Mouse (Mus musculus) cerebellum, adult (tissue): ENCODE data around the gene Zc3h10.

ENCODE experiments used
- ATAC-seq: cut with Nextera tagmentation; 2 replicates; pipeline ENCODE4 v1.9.2; 2017; ENCODE audit warnings: mild to moderate bottlenecking, moderate library complexity, mixed read lengths; ENCODE audit not compliant: insufficient number of reproducible peaks, low FRiP score, low TSS enrichment

Zc3h10 gene

GRCm38 (mm10) chr10:128547361-128548032, at the start of gene Zc3h10:
Gene Zc3h10 (minus strand): TSS chr10:128547774.
- ATAC-seq, result peak; percentile 79

GRCm38 (mm10) chr10:128592797-128593196, 45.2 kb upstream of the Zc3h10 start:
- no peak for ATAC-seq

GRCm38 (mm10) chr10:128591436-128591835, 43.9 kb upstream of the Zc3h10 start:
- ATAC-seq, result no peak

GRCm38 (mm10) chr10:128590193-128590690, 42.7 kb upstream of the Zc3h10 start:
- peak; percentile 43; the same call in 1 of the 2 replicates for ATAC-seq

GRCm38 (mm10) chr10:128589464-128590192, 42.1 kb upstream of the Zc3h10 start, which contains the start of gene Erbb3:
Gene Erbb3 (minus strand): TSS chr10:128589652.
- no peak for ATAC-seq

GRCm38 (mm10) chr10:128588775-128589463, 41.3 kb upstream of the Zc3h10 start:
- ATAC-seq, result no peak

GRCm38 (mm10) chr10:128588136-128588535, 40.6 kb upstream of the Zc3h10 start:
- no peak for ATAC-seq

GRCm38 (mm10) chr10:128587697-128588096, 40.1 kb upstream of the Zc3h10 start:
- ATAC-seq, result no peak

- no peak for ATAC-seq
Observed at GRCm38 (mm10) chr10:128587120-128587519, 39.5 kb upstream of the Zc3h10 start.

GRCm38 (mm10) chr10:128586546-128586945, 39.0 kb upstream of the Zc3h10 start:
- no peak for ATAC-seq

GRCm38 (mm10) chr10:128584386-128584785, 36.8 kb upstream of the Zc3h10 start:
- ATAC-seq, result no peak

- ATAC-seq, result peak; percentile 49; the same call in 1 of the 2 replicates
Observed at GRCm38 (mm10) chr10:128583644-128584043, 36.1 kb upstream of the Zc3h10 start.

- no peak for ATAC-seq
Observed at GRCm38 (mm10) chr10:128579731-128580130, 32.2 kb upstream of the Zc3h10 start.

GRCm38 (mm10) chr10:128579298-128579697, 31.7 kb upstream of the Zc3h10 start:
- no peak for ATAC-seq

GRCm38 (mm10) chr10:128578330-128578729, 30.8 kb upstream of the Zc3h10 start:
- no peak for ATAC-seq

- ATAC-seq, result no peak
Observed at GRCm38 (mm10) chr10:128575063-128575462, 27.5 kb upstream of the Zc3h10 start.

- peak; percentile 97 for ATAC-seq
Observed at GRCm38 (mm10) chr10:128565788-128566531, 18.4 kb upstream of the Zc3h10 start, which contains the start of gene Pa2g4. Gene Pa2g4 (minus strand): TSS chr10:128565987.

- peak; percentile 9 for ATAC-seq
Observed at GRCm38 (mm10) chr10:128565206-128565787, 17.7 kb upstream of the Zc3h10 start.

GRCm38 (mm10) chr10:128563544-128563943, 16.0 kb upstream of the Zc3h10 start:
- ATAC-seq, result no peak

- no peak for ATAC-seq
Observed at GRCm38 (mm10) chr10:128556963-128557362, 9.4 kb upstream of the Zc3h10 start.
